Comparison of ENCODE assay signal across 8 mouse cellular contexts in genomic region chr6:122739952-122740351, GRCm38 (mm10). TPM values are rescaled to one million over a fixed set of nuclear protein-coding genes. Genes with fewer than 3 reads are reported as not detected.
DNase-seq lines count a peak whose midpoint lies in the region; ATAC-seq and TF ChIP-seq lines count a peak whose summit lies in the region.

No protein-coding gene starts in this region.

- H3K9me3 ChIP-seq in CH12.LX (replicated peaks; ENCODE audit: low read length), result no peaks in the 10 kb centered on the region
- H3K9me3 ChIP-seq in heart, embryonic 15.5 days (replicated peaks), result no peaks in the 10 kb centered on the region
- no peaks in the 10 kb centered on the region for H3K9me3 ChIP-seq in liver, embryonic 14.5 days (ENCODE audit: control insufficient read depth, low read length)
- no peaks in the 10 kb centered on the region for H3K9me3 ChIP-seq in neural tube, embryonic 11.5 days (ENCODE audit: control insufficient read depth, low read length)
- no peaks in the 10 kb centered on the region for H3K9me3 ChIP-seq in stomach, embryonic 16.5 days (replicated peaks; ENCODE audit: control insufficient read depth, low read length)

- TF ChIP-seq CTCF in CH12.LX (conservative IDR thresholded peaks at IDR 0.05 in 1 of 2, IDR thresholded peaks at IDR 0.05 in 1 of 2; ENCODE audit: low read depth in 2 of 2, low read length in 2 of 2), result peak; percentile 78 to 90
- TF ChIP-seq CTCF in brain, embryonic 14.5 days (IDR thresholded peaks at IDR 0.05; ENCODE audit: borderline replicate concordance, extremely low read depth, insufficient read depth, insufficient read length), result peak; percentile 91
- TF ChIP-seq CTCF in liver, embryonic 14.5 days (IDR thresholded peaks at IDR 0.05; ENCODE audit: low read depth), result peak; percentile 92

- peaks cover 6 to 34% of the 10 kb centered on the region in 2 experiments for H3K4me1 ChIP-seq in CH12.LX (ENCODE audit: control insufficient read depth in 1 of 2, insufficient read depth in 2 of 2)
- H3K4me1 ChIP-seq in heart, embryonic 15.5 days (replicated peaks), result peaks cover 12% of the 10 kb centered on the region
- H3K4me1 ChIP-seq in liver, embryonic 14.5 days (replicated peaks; ENCODE audit: control insufficient read depth in 2 of 2, insufficient read depth in 2 of 2, low read length in 1 of 2), result peaks cover 3 to 16% of the 10 kb centered on the region in 2 experiments; a peak in 3 of 4 replicates
- H3K4me1 ChIP-seq in neural tube, embryonic 11.5 days (ENCODE audit: control insufficient read depth, insufficient read depth, low read length), result no peaks in the 10 kb centered on the region
- H3K4me1 ChIP-seq in stomach, embryonic 16.5 days (ENCODE audit: control insufficient read depth, insufficient read depth, low read length), result no peaks in the 10 kb centered on the region; the same call in 1 of the 2 replicates

- dilution Hi-C loops in CH12.LX (cut with MboI; ENCODE audit: extremely low pct_ligation_motif_present, extremely low pct_unique_long_range_greater_than_20kb, low sequenced_read_pairs), result no loop called here

- 0 out of 2 replicates have a peak, but pooled peaks have one; percentile 21 for TF ChIP-seq POLR2A in CH12.LX (IDR thresholded peaks at IDR 0.05; ENCODE audit: low read depth, low read length)
- TF ChIP-seq POLR2A in brain, embryonic 14.5 days (IDR thresholded peaks at IDR 0.05; ENCODE audit: borderline replicate concordance, extremely low read depth, insufficient read depth, insufficient read length, poor library complexity, severe bottlenecking), result no peak

- peak overlapping the region in 1 of 3 experiments; percentile 21 for H3K4me3 ChIP-seq in CH12.LX (replicated peaks in 1 of 3; ENCODE audit: low read depth in 2 of 3, low read length in 2 of 3, poor library complexity in 1 of 3)
- H3K4me3 ChIP-seq in heart, embryonic 15.5 days, result no peak overlapping the region
- 0 out of 4 replicates have a peak overlapping the region, but pooled peaks of 1 of the 2 experiments have one; percentile 2 for H3K4me3 ChIP-seq in liver, embryonic 14.5 days (ENCODE audit: insufficient read depth in 1 of 2, low read depth in 2 of 2, low read length in 2 of 2)
- no peak overlapping the region for H3K4me3 ChIP-seq in neural tube, embryonic 11.5 days (ENCODE audit: low read depth, low read length)
- H3K4me3 ChIP-seq in stomach, embryonic 16.5 days (replicated peaks; ENCODE audit: low read length), result no peak overlapping the region

- 14% methylated on average over 8 of the region's 8 CpGs for WGBS in heart, embryonic 15.5 days
- WGBS in liver, embryonic 14.5 days (ENCODE audit: insufficient replicate concordance), result 13% methylated on average over 8 of the region's 8 CpGs
- 11% methylated on average over 8 of the region's 8 CpGs for WGBS in neural tube, embryonic 11.5 days
- 11% methylated on average over 8 of the region's 8 CpGs for WGBS in stomach, embryonic 16.5 days

- H3K79me2 ChIP-seq in CH12.LX (replicated peaks; ENCODE audit: control insufficient read depth, extremely low read depth, insufficient read depth, poor library complexity, severe bottlenecking), result peaks cover 6% of the 10 kb centered on the region; the same call in 1 of the 2 replicates

- in situ Hi-C loops in CH12.LX (cut with MboI; ENCODE audit: low pct_ligation_motif_present, low pct_unique_long_range_greater_than_20kb, low sequenced_read_pairs), result loop anchor here (5.0 kb wide), 1 partner anchor 47 kb away; no protein-coding TSS in a partner anchor

- 0 out of 2 replicates have a peak overlapping the region, but pooled peaks have one; percentile 47 for H3K9ac ChIP-seq in CH12.LX (ENCODE audit: insufficient read depth, low read depth)
- H3K9ac ChIP-seq in heart, embryonic 15.5 days, result no peak overlapping the region
- H3K9ac ChIP-seq in liver, embryonic 14.5 days (replicated peaks), result no peak overlapping the region
- H3K9ac ChIP-seq in neural tube, embryonic 11.5 days (ENCODE audit: low read length), result no peak overlapping the region
- H3K9ac ChIP-seq in stomach, embryonic 16.5 days (ENCODE audit: low read length), result no peak overlapping the region

- no peaks in the 10 kb centered on the region for H3K27me3 ChIP-seq in CH12.LX (replicated peaks)
- H3K27me3 ChIP-seq in heart, embryonic 15.5 days, result peaks cover 20% of the 10 kb centered on the region
- H3K27me3 ChIP-seq in liver, embryonic 14.5 days (ENCODE audit: control insufficient read depth, insufficient read depth, low read length), result peaks cover 15% of the 10 kb centered on the region
- H3K27me3 ChIP-seq in neural tube, embryonic 11.5 days (ENCODE audit: control insufficient read depth, insufficient read depth, low read length), result peaks cover 12% of the 10 kb centered on the region
- peaks cover 2% of the 10 kb centered on the region for H3K27me3 ChIP-seq in stomach, embryonic 16.5 days (ENCODE audit: control insufficient read depth, insufficient read depth, low read length)

- peak; percentile 64 for TF ChIP-seq RAD21 in CH12.LX (IDR thresholded peaks at IDR 0.05; ENCODE audit: low read depth, low read length)

- peak; percentile 60 for DNase-seq in CH12.LX (ENCODE audit: extremely low read depth)
- peak; percentile 81 for DNase-seq in brain, embryonic 14.5 days (ENCODE audit: low read depth)
- peak; percentile 26 for DNase-seq in fibroblast of lung, adult 2 months (ENCODE audit: low read depth)
- peak; percentile 69 for DNase-seq in kidney, postnatal 14 days
- DNase-seq in liver, embryonic 14.5 days (ENCODE audit: low read depth in 3 of 3, low spot score in 3 of 3), result peak in 1 of 3 experiments; percentile 52
- DNase-seq in neural tube, embryonic 11.5 days (ENCODE audit: low spot score), result peak; percentile 70

- H3K27ac ChIP-seq in CH12.LX (ENCODE audit: insufficient read depth, low read depth), result no peak overlapping the region
- no peak overlapping the region for H3K27ac ChIP-seq in heart, embryonic 15.5 days
- no peak overlapping the region for H3K27ac ChIP-seq in liver, embryonic 14.5 days
- H3K27ac ChIP-seq in neural tube, embryonic 11.5 days (ENCODE audit: low read depth, low read length), result no peak overlapping the region
- no peak overlapping the region for H3K27ac ChIP-seq in stomach, embryonic 16.5 days (ENCODE audit: low read length)

- H3K36me3 ChIP-seq in CH12.LX (replicated peaks in 1 of 2; ENCODE audit: control insufficient read depth in 1 of 2, insufficient read depth in 1 of 2, low read length in 1 of 2), result peaks cover 15 to 43% of the 10 kb centered on the region in 2 experiments
- H3K36me3 ChIP-seq in heart, embryonic 15.5 days, result no peaks in the 10 kb centered on the region
- H3K36me3 ChIP-seq in liver, embryonic 14.5 days (replicated peaks; ENCODE audit: control insufficient read depth, insufficient read depth, low read depth), result no peaks in the 10 kb centered on the region
- no peaks in the 10 kb centered on the region for H3K36me3 ChIP-seq in neural tube, embryonic 11.5 days (ENCODE audit: control insufficient read depth, insufficient read depth, low read length)
- H3K36me3 ChIP-seq in stomach, embryonic 16.5 days (ENCODE audit: control insufficient read depth, insufficient read depth, low read length), result no peaks in the 10 kb centered on the region

- H3K4me2 ChIP-seq in CH12.LX (ENCODE audit: insufficient read depth, low read depth, poor library complexity, severe bottlenecking), result peak overlapping the region; percentile 89
- H3K4me2 ChIP-seq in heart, embryonic 15.5 days, result peak overlapping the region; percentile 38
- peak overlapping the region; percentile 26; the same call in 1 of the 2 replicates for H3K4me2 ChIP-seq in liver, embryonic 14.5 days (ENCODE audit: low read depth)
- H3K4me2 ChIP-seq in neural tube, embryonic 11.5 days (ENCODE audit: low read depth), result peak overlapping the region; percentile 22; the same call in 1 of the 2 replicates
- H3K4me2 ChIP-seq in stomach, embryonic 16.5 days (ENCODE audit: low read depth, low read length), result peak overlapping the region; percentile 33; the same call in 1 of the 2 replicates

- 0 out of 2 replicates have a peak, but pooled peaks have one; percentile 24 for ATAC-seq in heart, embryonic 15.5 days (replicated peaks; ENCODE audit: insufficient number of reproducible peaks, insufficient read depth, low FRiP score, low read depth)
- ATAC-seq in liver, embryonic 14.5 days (ENCODE audit: insufficient read depth), result peak; percentile 44; the same call in 1 of the 2 replicates
- ATAC-seq in neural tube, embryonic 11.5 days (ENCODE audit: insufficient read depth, low FRiP score, low TSS enrichment), result peak; percentile 63
- peak; percentile 36 for ATAC-seq in stomach, embryonic 16.5 days (ENCODE audit: insufficient read depth, low FRiP score)

- TF ChIP-seq EP300 in CH12.LX (IDR thresholded peaks at IDR 0.05; ENCODE audit: low read length), result no peak
- TF ChIP-seq EP300 in liver, embryonic 14.5 days (IDR thresholded peaks at IDR 0.05; ENCODE audit: low read depth), result no peak

TF ChIP-seq in CH12.LX, 34 proteins besides CTCF, POLR2A, EP300 and RAD21 (continues in another document):
- TF ChIP-seq ZNF384 (IDR thresholded peaks at IDR 0.05; ENCODE audit: low read depth, low read length), result no peak
- no peak for TF ChIP-seq POLR2AphosphoS2 (IDR thresholded peaks at IDR 0.05; ENCODE audit: low read depth, low read length)
- no peak for TF ChIP-seq ZC3H11A (IDR thresholded peaks at IDR 0.05; ENCODE audit: low read depth, low read length)
- no peak for TF ChIP-seq JUND (conservative IDR thresholded peaks at IDR 0.05; ENCODE audit: low read depth, low read length)
- no peak for TF ChIP-seq MAFK (IDR thresholded peaks at IDR 0.05; ENCODE audit: insufficient replicate concordance, low read length)
- TF ChIP-seq ZKSCAN1 (IDR thresholded peaks at IDR 0.05; ENCODE audit: borderline replicate concordance, low read depth, low read length), result no peak
- TF ChIP-seq TCF12 (IDR thresholded peaks at IDR 0.05; ENCODE audit: low read depth, low read length), result 0 out of 2 replicates have a peak, but pooled peaks have one; percentile 26
- no peak for TF ChIP-seq JUN (IDR thresholded peaks at IDR 0.05; ENCODE audit: insufficient read depth, low read depth, low read length)
- no peak for TF ChIP-seq E2F4 (IDR thresholded peaks at IDR 0.05; ENCODE audit: insufficient replicate concordance, low read depth, low read length)
- TF ChIP-seq GABPA (IDR thresholded peaks at IDR 0.05; ENCODE audit: insufficient replicate concordance, low read depth, low read length), result no peak
- peak; percentile 96 for TF ChIP-seq MAX (IDR thresholded peaks at IDR 0.05; ENCODE audit: low read length)

RNA-seq across cellular contexts. Expression of gene Nanog, which starts 32.7 kb away (rescaled TPM):
- total RNA-seq in CH12.LX (2012; rRNA removed), result not detected in 2 replicates
- not detected in 2 replicates for total RNA-seq in CH12.LX (2014; rRNA removed)
- polyA plus RNA-seq in CH12.LX (2012; ENCODE audit: insufficient read length, low read depth), result 0.12 and 0.27 TPM in 2 replicates
- polyA plus RNA-seq in brain, embryonic 14.5 days (2012; rRNA removed), result 0.22 and 0.23 TPM in 2 replicates
- 0.56 and 0.79 TPM in 2 replicates for polyA plus RNA-seq in heart, embryonic 15.5 days (2015; fragmentation: Nextera tagmentation; extraction: Ambion mirVana)
- 0.01 TPM in 1 of 2 replicates, not detected in the other for polyA plus RNA-seq in liver, embryonic 14.5 days (2012; rRNA removed)
- polyA plus RNA-seq in liver, embryonic 14.5 days (2014; fragmentation: Nextera tagmentation; extraction: Ambion mirVana), result not detected in 2 replicates
- polyA plus RNA-seq in neural tube, embryonic 11.5 days (2014; fragmentation: Nextera tagmentation; extraction: Ambion mirVana), result 0.11 TPM in 1 of 2 replicates, not detected in the other
- 0.14 and 0.22 TPM in 2 replicates for polyA plus RNA-seq in stomach, embryonic 16.5 days (2015; fragmentation: Nextera tagmentation; extraction: Ambion mirVana)

Comparison
In these comparisons a context has a peak if more than half of its experiments do, and no peak if none do; other contexts are left out.
1. H3K4me2 ChIP-seq: peak in every context shown above with its lines; median percentile 89 in CH12.LX; 38 in heart, embryonic 15.5 days; 33 in stomach, embryonic 16.5 days; 26 in liver, embryonic 14.5 days; 22 in neural tube, embryonic 11.5 days.